8 mouse cellular contexts compared by ENCODE assay signal in genomic region chr7:120670153-120670875, GRCm38 (mm10). TPM values are rescaled to one million over a fixed set of nuclear protein-coding genes. Genes with fewer than 3 reads are reported as not detected.
DNase-seq lines count a peak whose midpoint lies in the region; ATAC-seq lines count a peak whose summit lies in the region.
"Had no signal": no experiment of that assay in that cellular context is flagged by ENCODE, and none has a peak within 500 bp of the region (broad histone marks: within the 10 kb centered on the region; RNA-seq: fewer than 3 reads in every experiment).

Gene Pdzd9 (minus strand): TSS chr7:120670343.

- H3K27ac ChIP-seq in midbrain, embryonic 11.5 days (ENCODE audit: low read depth, low read length), result no peak within 1 kb of the TSS
- H3K27ac ChIP-seq: stomach, embryonic 15.5 days had no signal

- no peak within 1 kb of the TSS for H3K4me2 ChIP-seq in midbrain, embryonic 11.5 days
- H3K4me2 ChIP-seq: stomach, embryonic 15.5 days had no signal

- no peaks in the 10 kb centered on the region for H3K9me3 ChIP-seq in midbrain, embryonic 11.5 days (ENCODE audit: control insufficient read depth, low read length)
- H3K9me3 ChIP-seq: stomach, embryonic 15.5 days had no signal

- H3K27me3 ChIP-seq in midbrain, embryonic 11.5 days (ENCODE audit: control insufficient read depth, insufficient read depth, low read length), result no peaks in the 10 kb centered on the region
- H3K27me3 ChIP-seq: stomach, embryonic 15.5 days had no signal

- H3K9ac ChIP-seq in midbrain, embryonic 11.5 days (ENCODE audit: low read length), result no peak within 1 kb of the TSS
- H3K9ac ChIP-seq: stomach, embryonic 15.5 days had no signal

- ATAC-seq in activated CD4-positive, CD25-positive, alpha-beta regulatory T cell, adult 4 months, result peak; percentile 63
- peak; percentile 88 for ATAC-seq in inflammation-experienced regulatory T-cells, adult 6 months
- peak; percentile 80; the same call in 1 of the 2 replicates for ATAC-seq in midbrain, embryonic 11.5 days (ENCODE audit: low FRiP score)

- DNase-seq in cerebellum, postnatal 4 days (ENCODE audit: low spot score in 2 of 2), result peak; percentile 77 to 85
- DNase-seq in gastrocnemius, adult 8-10 months (ENCODE audit: low spot score in 2 of 2), result peak; percentile 18 to 38
- peak; percentile 80 for DNase-seq in left cerebral cortex, postnatal 4 days
- DNase-seq in midbrain, embryonic 11.5 days (ENCODE audit: low spot score, missing footprints), result peak; percentile 98
- peak; percentile 92 for DNase-seq in right cerebral cortex, postnatal 4 days

- intact Hi-C loops in left cerebral cortex, postnatal 4 days (cut with DNase I), result loop anchor here (1.0 to 10.0 kb wide), 3 partner anchors 84 to 244 kb away; partner anchors contain the start of gene Polr3e

- no peaks in the 10 kb centered on the region for H3K4me1 ChIP-seq in midbrain, embryonic 11.5 days (ENCODE audit: control insufficient read depth, insufficient read depth, low read length)

- 23% methylated on average over 14 of the region's 14 CpGs for whole genome bisulfite sequencing in midbrain, embryonic 11.5 days

- H3K4me3 ChIP-seq in midbrain, embryonic 11.5 days (ENCODE audit: low read depth, low read length), result no peak within 1 kb of the TSS
- H3K4me3 ChIP-seq: stomach, embryonic 15.5 days had no signal

- no peaks in the 10 kb centered on the region for H3K36me3 ChIP-seq in midbrain, embryonic 11.5 days (ENCODE audit: control insufficient read depth, insufficient read depth, low read length)
- H3K36me3 ChIP-seq: stomach, embryonic 15.5 days had no signal

RNA-seq across cellular contexts. Expression of gene Pdzd9, which starts in this region (rescaled TPM):
- polyA plus RNA-seq in activated CD4-positive, CD25-positive, alpha-beta regulatory T cell, adult 4 months (2017; shearing (Covaris generic)), result under 1 TPM; 0.38 to 0.98 TPM
- not detected for total RNA-seq in gastrocnemius, adult 8-10 months (2022)
- polyA plus RNA-seq in inflammation-experienced regulatory T-cells, adult 6 months (2017; shearing (Covaris generic)), result under 1 TPM; 0.59 to 0.99 (median 0.79) TPM
- total RNA-seq in left cerebral cortex, postnatal 4 days (2021), result under 1 TPM in 1 of 2 experiments, not detected in 1; 0.26 TPM
- 0.38 and 0.39 TPM in 2 replicates for polyA plus RNA-seq in midbrain, embryonic 11.5 days (2014; fragmentation: Nextera tagmentation; extraction: Ambion mirVana)

Comparison
In these comparisons a context has a peak if more than half of its experiments do, and no peak if none do; other contexts are left out.
1. Peak in ATAC-seq in activated CD4-positive, CD25-positive, alpha-beta regulatory T cell, adult 4 months; RNA of the gene not detected or under 1 TPM.
2. Peak in DNase-seq in gastrocnemius, adult 8-10 months; RNA of the gene not detected or under 1 TPM.
3. Peak in ATAC-seq in inflammation-experienced regulatory T-cells, adult 6 months; RNA of the gene not detected or under 1 TPM.
4. Peak in DNase-seq in left cerebral cortex, postnatal 4 days; RNA of the gene not detected or under 1 TPM.
5. Peak in DNase-seq and ATAC-seq in midbrain, embryonic 11.5 days; RNA of the gene not detected or under 1 TPM.
6. DNase-seq: peak in every context shown above with its lines; median percentile 98 in midbrain, embryonic 11.5 days; 92 in right cerebral cortex, postnatal 4 days; 81 in cerebellum, postnatal 4 days; 80 in left cerebral cortex, postnatal 4 days; 28 in gastrocnemius, adult 8-10 months.